Mouse (Mus musculus) heart, embryonic 16.5 days (tissue): ENCODE results near the gene Rtkn. TPM values are rescaled to one million over a fixed set of nuclear protein-coding genes. Genes with fewer than 3 reads are reported as not detected.

Experiments
- ATAC-seq: fragments of 200-750 bp; cut with Nextera tagmentation; replicated peaks from 2 replicates; pipeline ENCODE4 v1.8.0; 2017; ENCODE audit warnings: moderate number of reproducible peaks; ENCODE audit not compliant: insufficient read depth, low FRiP score; ENCODE audit errors: extremely low read depth
- H3K27ac ChIP-seq: fragments of 300-500 bp; sonication (generic); 2 replicates; pipeline ENCODE4 v1.5.1; 2014; ENCODE audit warnings: mild to moderate bottlenecking, low read length, control low read depth, moderate library complexity
- H3K27me3 ChIP-seq: fragments of 300-500 bp; sonication (generic); 2 replicates; pipeline ENCODE4 v1.6.1; 2014; ENCODE audit warnings: low read length, mixed read lengths; ENCODE audit not compliant: control insufficient read depth, insufficient read depth
- H3K36me3 ChIP-seq: fragments of 300-500 bp; sonication (generic); 2 replicates; pipeline ENCODE4 v1.6.1; 2014; ENCODE audit not compliant: control insufficient read depth, insufficient read depth
- H3K4me1 ChIP-seq: fragments of 300-500 bp; sonication (generic); 2 replicates; pipeline ENCODE4 v1.6.1; 2014; ENCODE audit warnings: low read length, mixed read lengths; ENCODE audit not compliant: control insufficient read depth, insufficient read depth
- H3K4me2 ChIP-seq: fragments of 300-500 bp; sonication (generic); 2 replicates; pipeline ENCODE4 v1.6.1; 2014; ENCODE audit warnings: low read depth, mild to moderate bottlenecking, control low read depth, low read length
- H3K4me3 ChIP-seq: fragments of 300-500 bp; sonication (generic); 2 replicates; pipeline ENCODE4 v1.5.1; 2014; ENCODE audit warnings: mild to moderate bottlenecking, control low read depth, low read length
- H3K9ac ChIP-seq: fragments of 300-500 bp; sonication (generic); 2 replicates; pipeline ENCODE4 v1.6.1; 2014; ENCODE audit warnings: low read length, control low read depth
- H3K9me3 ChIP-seq: fragments of 300-500 bp; sonication (generic); replicated peaks from 2 replicates; pipeline ENCODE4 v1.6.1; 2016; ENCODE audit warnings: low read length; ENCODE audit not compliant: control insufficient read depth
- WGBS: fragments of 180-500 bp; shearing (Covaris S2); extraction: QIAGEN DNeasy Blood & Tissue Kit; methylation state at CpG from one replicate; pipeline ENCODE4 v1.1.7; 2014; 5-methylcytosine and 5-hydroxymethylcytosine counted together
- polyA plus RNA-seq: library from polyadenylated mRNA; unstranded; fragments of >200 nt; fragmentation: Nextera tagmentation; extraction: Ambion mirVana; gene quantifications from 2 replicates; pipeline ENCODE4 v1.2.1, GENCODE M21; 2015

The Rtkn gene
- polyA plus RNA-seq, 1 experiment from 2014 or later, result 21.1 TPM

DNA sequence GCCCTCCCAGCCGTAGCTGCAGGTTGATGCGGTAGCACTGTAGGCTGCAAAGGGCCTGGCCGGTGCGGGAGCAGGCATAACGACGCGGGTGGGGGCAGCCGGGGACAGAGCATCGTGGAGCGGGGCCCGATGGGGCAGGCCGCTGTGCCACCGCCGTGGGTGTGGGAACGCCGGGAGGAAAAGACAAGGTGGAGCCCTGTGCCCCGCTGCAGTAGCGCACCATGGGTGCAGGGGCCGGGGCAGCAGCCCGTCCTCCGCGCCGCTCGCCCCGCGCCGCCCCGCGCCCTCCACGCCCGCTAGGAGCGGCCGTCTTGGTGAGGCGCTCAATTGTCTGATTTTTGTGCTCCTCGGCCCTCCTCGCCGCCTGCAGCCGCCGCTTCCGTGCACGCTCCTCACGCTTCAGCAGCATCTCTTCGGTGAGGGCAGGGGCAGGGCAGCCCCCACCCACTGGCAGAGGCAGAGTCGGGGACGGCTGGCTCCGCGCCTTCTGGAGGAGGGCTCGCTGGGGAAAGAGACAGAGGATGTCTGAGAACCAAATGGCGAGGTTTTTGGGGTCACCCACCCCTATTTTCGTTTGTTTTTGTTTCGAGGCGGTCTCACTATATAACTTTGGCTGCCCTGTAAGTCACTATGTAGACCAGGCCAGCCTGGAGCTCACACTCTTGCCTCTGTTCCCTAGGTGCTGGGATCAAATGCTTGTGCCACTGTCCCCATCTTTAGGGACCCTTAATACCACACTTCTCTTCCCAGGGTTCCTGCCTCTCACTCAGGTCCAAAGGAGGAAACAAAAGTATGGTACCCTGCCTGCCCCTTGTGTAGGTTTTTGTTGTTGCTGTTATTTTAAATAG lies 13.2 kb upstream of the Rtkn start:
- Histone ChIP-seq H3K4me1 (peaks cover 33% of the 10 kb centered on the region), H3K36me3 (peaks cover 10% of the 10 kb centered on the region), H3K27me3 (no peaks in the 10 kb centered on the region), H3K9me3 (no peaks in the 10 kb centered on the region), H3K4me3 (peak overlapping the region; percentile 83), H3K27ac (peak overlapping the region; percentile 93), H3K9ac (peak overlapping the region; percentile 89), H3K4me2 (peak overlapping the region; percentile 94)
- 2% methylated on average over 51 of the region's 52 CpGs for WGBS
- ATAC-seq, result no peak; the same call in none of the 2 replicates

DNA sequence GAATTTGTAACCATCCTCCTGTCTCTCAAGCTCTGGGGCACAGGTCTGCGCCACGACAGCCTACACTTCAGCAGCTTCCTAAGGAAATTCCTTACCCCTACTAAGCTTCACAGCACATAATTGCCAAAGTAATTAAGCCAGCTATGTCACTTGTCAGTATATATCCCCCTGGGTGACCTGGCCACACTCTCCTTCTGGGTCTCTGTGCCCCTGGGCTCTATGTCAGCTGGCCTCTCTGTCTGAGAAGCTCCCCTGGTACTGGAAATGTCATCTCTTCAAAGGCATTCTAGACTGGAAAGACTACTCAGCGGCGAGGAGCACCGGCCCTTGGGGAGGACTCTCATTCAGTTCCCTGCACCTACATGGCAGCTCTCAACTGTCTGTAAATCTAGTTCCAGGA lies 12.3 kb upstream of the Rtkn start:
- Histone ChIP-seq H3K27me3 (no peaks in the 10 kb centered on the region), H3K9ac (peak overlapping the region; percentile 89), H3K4me3 (no peak overlapping the region), H3K27ac (no peak overlapping the region), H3K36me3 (peaks cover 2% of the 10 kb centered on the region), H3K4me2 (no peak overlapping the region), H3K4me1 (peaks cover 33% of the 10 kb centered on the region), H3K9me3 (no peaks in the 10 kb centered on the region)
- ATAC-seq, result no peak
- WGBS, result 83% methylated on average over 5 of the region's 5 CpGs

DNA sequence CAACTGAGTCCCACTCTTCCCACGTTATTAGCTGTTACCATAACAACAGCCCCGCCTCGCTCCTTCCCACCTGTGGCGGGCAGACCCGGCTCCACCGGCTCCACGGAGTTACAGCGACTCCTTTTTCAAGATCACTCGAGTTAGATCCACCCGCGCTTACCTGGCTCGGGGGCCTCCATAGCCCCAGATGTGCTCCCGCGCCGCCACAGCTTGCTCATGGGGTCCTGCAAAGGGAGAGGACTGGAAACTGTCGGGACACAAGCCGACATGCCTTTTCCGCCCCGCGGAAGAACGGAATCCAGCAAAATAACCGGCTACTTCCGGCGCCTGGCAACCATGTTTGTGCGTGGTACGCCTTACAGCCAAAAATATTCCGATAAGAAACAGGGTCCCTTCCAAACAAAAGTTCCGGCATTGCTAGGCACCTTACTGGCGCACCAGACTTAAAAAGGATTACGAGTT lies 10.4 kb upstream of the Rtkn start:
- H3K4me2 ChIP-seq, result peak overlapping the region; percentile 97
- H3K27me3 ChIP-seq, result no peaks in the 10 kb centered on the region
- H3K27ac ChIP-seq, result peak overlapping the region; percentile 70
- WGBS, result under 1% methylated on average over 30 of the region's 30 CpGs
- ATAC-seq, result peak; percentile 25; the same call in 1 of the 2 replicates
- H3K9me3 ChIP-seq, result no peaks in the 10 kb centered on the region
- H3K9ac ChIP-seq, result peak overlapping the region; percentile 86
- H3K36me3 ChIP-seq, result no peaks in the 10 kb centered on the region
- peak overlapping the region; percentile 92 for H3K4me3 ChIP-seq
- H3K4me1 ChIP-seq, result peaks cover 28% of the 10 kb centered on the region

DNA sequence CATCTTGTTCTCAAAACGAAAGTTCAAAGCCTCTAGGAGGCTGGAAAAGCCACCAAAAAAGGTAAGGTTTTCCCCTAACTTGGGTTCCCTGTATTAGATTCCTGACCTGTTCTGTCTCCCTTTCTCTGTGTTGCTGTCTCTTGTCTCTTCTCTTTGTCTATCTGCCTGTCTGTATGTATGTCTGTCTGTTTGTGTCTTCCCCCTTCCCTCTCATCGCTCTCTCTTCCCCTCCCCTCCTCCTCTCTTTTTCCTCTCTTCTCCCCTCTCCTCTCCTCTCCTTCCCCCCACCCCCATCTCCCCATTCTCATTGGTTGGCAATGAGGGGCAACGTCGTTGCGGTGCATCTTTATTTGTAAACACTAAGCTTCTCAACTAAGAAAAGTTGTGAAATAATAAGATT lies 9.9 kb upstream of the Rtkn start, which contains the start of gene Ino80b:
Gene Ino80b (minus strand): TSS at position 101 of the 400 bp plus-strand sequence.
- H3K27me3 ChIP-seq, result no peaks in the 10 kb centered on the region
- WGBS, result 25% methylated on average over 5 of the region's 5 CpGs
- H3K27ac ChIP-seq, result peak within 1 kb of the TSS; percentile 70
- H3K4me3 ChIP-seq, result peak within 1 kb of the TSS; percentile 92
- peaks cover 24% of the 10 kb centered on the region for H3K4me1 ChIP-seq
- no peaks in the 10 kb centered on the region for H3K9me3 ChIP-seq
- no peaks in the 10 kb centered on the region for H3K36me3 ChIP-seq
- H3K9ac ChIP-seq, result peak within 1 kb of the TSS; percentile 86
- no peak for ATAC-seq
- H3K4me2 ChIP-seq, result peak within 1 kb of the TSS; percentile 97

DNA sequence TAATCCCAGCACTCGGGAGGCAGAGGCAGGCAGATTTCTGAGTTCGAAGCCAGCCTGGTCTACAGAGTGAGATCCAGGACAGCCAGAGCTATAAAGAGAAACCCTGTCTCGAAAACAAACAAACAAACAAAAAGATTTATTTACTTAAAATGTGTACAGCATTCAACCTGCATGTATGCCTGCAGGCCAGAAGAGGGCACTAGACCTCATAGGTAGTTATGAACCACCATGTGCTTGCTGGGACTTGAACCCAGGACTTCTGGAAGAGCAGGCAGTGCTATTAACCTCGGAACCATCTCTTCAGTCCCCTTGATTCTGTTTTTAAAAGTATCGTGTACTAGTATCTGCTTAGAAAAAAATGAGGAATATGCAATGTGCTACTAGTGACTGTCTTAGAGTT lies 7.8 kb upstream of the Rtkn start:
- Histone ChIP-seq H3K9ac (no peak overlapping the region), H3K27me3 (no peaks in the 10 kb centered on the region), H3K27ac (no peak overlapping the region), H3K4me2 (no peak overlapping the region), H3K36me3 (no peaks in the 10 kb centered on the region), H3K4me3 (no peak overlapping the region), H3K9me3 (no peaks in the 10 kb centered on the region), H3K4me1 (peaks cover 14% of the 10 kb centered on the region)
- no peak for ATAC-seq
- WGBS, result 96% methylated on average over 5 of the region's 5 CpGs

DNA sequence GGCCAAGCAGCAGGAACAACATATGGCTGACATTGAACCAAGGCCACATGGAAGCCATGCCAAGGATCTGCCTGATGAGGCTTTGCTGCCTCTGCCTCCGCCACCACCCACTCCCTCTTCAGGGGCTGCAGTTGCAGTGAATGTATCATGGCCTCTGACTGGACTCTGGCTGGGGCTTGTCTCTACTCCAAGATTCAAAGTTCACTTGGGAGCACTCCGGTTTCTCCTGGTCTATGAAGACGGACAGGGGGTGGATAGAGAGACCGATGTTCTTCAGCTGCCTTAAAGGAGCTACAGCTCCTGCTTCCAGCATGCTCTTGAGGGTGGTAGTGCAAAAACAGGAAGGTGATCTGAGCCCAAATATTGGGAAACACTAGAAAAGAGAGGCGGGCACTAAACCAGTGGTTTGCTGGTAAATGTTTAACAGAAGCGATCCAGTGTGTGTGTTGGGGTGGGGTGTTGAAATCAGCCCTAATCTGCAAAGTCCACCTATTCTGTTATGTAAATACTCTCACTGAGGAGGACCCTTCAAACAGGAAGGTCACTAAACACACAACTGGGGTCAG lies 3.7 kb upstream of the Rtkn start:
- H3K9me3 ChIP-seq, result no peaks in the 10 kb centered on the region
- no peaks in the 10 kb centered on the region for H3K36me3 ChIP-seq
- H3K9ac ChIP-seq, result no peak overlapping the region
- WGBS, result 62% methylated on average over 6 of the region's 6 CpGs
- peaks cover 6% of the 10 kb centered on the region; the same call in 1 of the 2 replicates for H3K4me1 ChIP-seq
- no peak overlapping the region for H3K27ac ChIP-seq
- no peak overlapping the region for H3K4me3 ChIP-seq
- ATAC-seq, result no peak
- H3K27me3 ChIP-seq, result no peaks in the 10 kb centered on the region
- no peak overlapping the region for H3K4me2 ChIP-seq

DNA sequence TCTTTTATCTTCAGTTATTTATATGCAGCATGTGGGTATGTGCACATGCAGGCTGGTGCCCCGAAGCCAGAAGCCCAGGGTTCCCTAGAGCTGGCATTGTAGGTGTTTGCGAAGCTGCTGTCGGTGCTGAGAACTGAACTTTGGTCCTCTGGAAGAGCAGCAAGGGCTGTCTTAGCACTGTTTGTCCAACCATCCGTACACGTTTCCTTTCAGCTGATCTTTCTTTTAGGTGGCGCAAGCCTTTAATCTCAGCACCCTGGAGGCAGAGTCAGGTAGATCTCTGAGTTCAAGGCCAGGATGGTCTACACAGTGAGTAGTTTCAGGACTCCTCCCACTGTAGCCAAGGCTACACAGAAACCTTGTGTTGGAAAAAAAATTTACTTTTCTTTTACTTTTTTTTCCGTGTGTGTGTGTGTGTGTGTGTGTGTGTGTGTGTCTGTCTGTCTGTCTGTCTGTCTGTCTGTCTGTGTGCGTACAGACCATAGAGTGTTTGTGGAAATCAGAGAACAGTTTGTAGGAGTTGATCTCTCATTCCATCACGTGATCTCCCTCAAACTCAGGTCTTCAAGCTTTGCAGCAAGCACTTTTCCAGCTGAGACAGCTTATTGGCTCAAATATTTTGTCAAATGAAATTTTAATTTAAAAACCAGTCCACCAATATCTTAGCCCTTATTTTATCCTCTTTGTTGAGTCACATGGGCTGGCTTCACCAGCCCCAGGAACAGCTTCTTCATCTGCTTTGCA lies 2.9 kb upstream of the Rtkn start:
- H3K9ac ChIP-seq, result no peak overlapping the region
- no peak for ATAC-seq
- no peaks in the 10 kb centered on the region for H3K9me3 ChIP-seq
- H3K36me3 ChIP-seq, result no peaks in the 10 kb centered on the region
- H3K4me2 ChIP-seq, result no peak overlapping the region
- H3K4me1 ChIP-seq, result peaks cover 6% of the 10 kb centered on the region; the same call in 1 of the 2 replicates
- no peak overlapping the region for H3K4me3 ChIP-seq
- H3K27ac ChIP-seq, result no peak overlapping the region
- no peaks in the 10 kb centered on the region for H3K27me3 ChIP-seq
- WGBS, result 82% methylated on average over 9 of the region's 9 CpGs

DNA sequence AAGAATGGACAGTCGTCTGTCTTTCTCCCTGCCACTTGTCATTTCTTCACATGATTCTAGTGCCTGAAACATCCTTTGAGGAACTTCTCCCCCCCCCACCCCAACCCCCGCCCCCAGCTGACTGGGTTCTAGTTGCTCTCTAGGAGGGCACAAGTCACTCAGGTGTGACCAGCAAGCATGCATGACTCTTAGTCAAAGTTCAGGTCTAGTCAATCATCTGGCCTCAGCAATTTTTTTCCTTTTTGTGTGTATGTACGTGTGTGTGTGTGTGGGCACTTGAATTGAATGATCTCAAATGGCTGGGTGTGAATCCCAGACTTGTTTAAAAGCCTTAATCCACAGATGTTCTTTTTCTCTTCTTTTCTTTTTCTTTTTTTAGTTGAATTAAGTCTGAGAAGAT lies 1.0 kb upstream of the Rtkn start:
- Histone ChIP-seq H3K9ac (no peak overlapping the region), H3K27me3 (no peaks in the 10 kb centered on the region), H3K4me3 (no peak overlapping the region), H3K9me3 (no peaks in the 10 kb centered on the region), H3K4me2 (no peak overlapping the region), H3K36me3 (no peaks in the 10 kb centered on the region), H3K4me1 (peaks cover 20% of the 10 kb centered on the region), H3K27ac (no peak overlapping the region)
- WGBS, result 67% methylated on average over 3 of the region's 3 CpGs
- ATAC-seq, result no peak
